Mouse (Mus musculus) lung, postnatal 0 days (tissue): ENCODE measurements at regions not wholly inside any gene's neighbourhood (a gene's known extent, or its start where the extent isn't known, plus 50 kb on each side); places are given as distances from the start of the nearest gene placed in this dataset.

Experiments
- CTCF ChIP-seq: IDR thresholded peaks from 2 replicates; pipeline ENCODE4 v1.5.1; 2016; ENCODE audit warnings: antibody characterized with exemption, mild to moderate bottlenecking
- EP300 ChIP-seq: IDR thresholded peaks from 2 replicates; pipeline ENCODE4 v1.6.1; 2016; ENCODE audit warnings: antibody characterized with exemption, mild to moderate bottlenecking, control low read depth

- TF ChIP-seq CTCF: no peak
- no peak for TF ChIP-seq EP300
Measured at GRCm38 (mm10) chr6:102900407-102901110, 327.7 kb upstream of the Cntn3 start.
